Mouse (Mus musculus): Measurements from ENCODE around the gene Apoc3. TPM values are rescaled to one million over a fixed set of nuclear protein-coding genes. Genes with fewer than 3 reads are reported as not detected.

Gene Apoc3
- not detected for total RNA-seq (2023)

DNA sequence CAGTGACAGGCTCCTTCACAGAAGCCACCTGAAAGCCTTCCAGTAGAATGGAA is at the start of gene Apoc3:
TSS of gene Apoc3 (minus strand) at position 41 of the 53 bp plus-strand sequence.

DNA sequence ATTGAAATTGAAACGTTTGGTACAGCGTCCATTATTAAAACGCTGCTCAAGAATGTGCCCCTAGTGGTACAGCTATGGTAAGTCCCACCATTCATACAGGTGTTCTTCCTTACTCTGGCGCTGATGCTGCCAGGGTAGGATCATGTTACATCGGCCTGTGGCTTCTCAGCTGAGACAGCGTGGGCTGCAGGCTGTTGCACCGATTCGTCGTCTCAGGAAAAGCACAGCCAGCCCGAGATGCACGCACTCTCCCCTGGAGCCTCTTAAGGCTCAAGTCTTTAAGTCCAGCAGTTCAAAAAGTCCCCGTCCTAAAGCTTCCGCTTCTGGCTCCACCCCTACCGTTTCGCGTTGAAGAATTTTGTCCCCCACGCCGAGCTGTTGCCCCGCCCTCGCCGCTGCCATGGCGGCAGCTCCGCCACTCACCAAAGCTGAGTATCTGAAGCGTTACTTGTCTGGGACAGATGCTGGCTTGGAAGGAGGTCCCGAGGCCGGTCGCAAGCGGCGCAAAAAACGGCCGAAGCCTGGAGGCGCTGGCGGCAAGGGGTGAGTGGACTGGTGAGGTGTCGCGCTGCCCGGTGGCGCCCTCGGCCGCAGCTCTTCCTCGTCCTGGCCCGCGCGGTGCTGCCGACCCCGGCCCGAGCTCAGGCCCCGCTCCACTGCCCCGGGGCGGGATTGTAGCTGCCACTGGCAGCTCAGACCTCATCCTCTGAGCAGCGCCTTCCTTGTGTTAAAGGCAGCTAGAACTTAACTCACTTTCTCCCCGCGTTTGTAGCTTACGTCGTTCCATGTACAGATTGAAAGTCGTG is 47.4 kb upstream of the Apoc3 start, which contains the start of gene Bud13:
TSS of gene Bud13 (plus strand) at position 378 of the 806 bp plus-strand sequence.

GRCm38 (mm10) chr9:46272677-46273454 is 37.4 kb upstream of the Apoc3 start, which contains the start of gene Zpr1:
Gene Zpr1, plus strand, starts transcription at chr9:46273064.

GRCm38 (mm10) chr9:46268343-46268873 is 33.0 kb upstream of the Apoc3 start, which contains the start of gene Apoa5:
Gene Apoa5, plus strand, starts transcription at chr9:46268633.

DNA sequence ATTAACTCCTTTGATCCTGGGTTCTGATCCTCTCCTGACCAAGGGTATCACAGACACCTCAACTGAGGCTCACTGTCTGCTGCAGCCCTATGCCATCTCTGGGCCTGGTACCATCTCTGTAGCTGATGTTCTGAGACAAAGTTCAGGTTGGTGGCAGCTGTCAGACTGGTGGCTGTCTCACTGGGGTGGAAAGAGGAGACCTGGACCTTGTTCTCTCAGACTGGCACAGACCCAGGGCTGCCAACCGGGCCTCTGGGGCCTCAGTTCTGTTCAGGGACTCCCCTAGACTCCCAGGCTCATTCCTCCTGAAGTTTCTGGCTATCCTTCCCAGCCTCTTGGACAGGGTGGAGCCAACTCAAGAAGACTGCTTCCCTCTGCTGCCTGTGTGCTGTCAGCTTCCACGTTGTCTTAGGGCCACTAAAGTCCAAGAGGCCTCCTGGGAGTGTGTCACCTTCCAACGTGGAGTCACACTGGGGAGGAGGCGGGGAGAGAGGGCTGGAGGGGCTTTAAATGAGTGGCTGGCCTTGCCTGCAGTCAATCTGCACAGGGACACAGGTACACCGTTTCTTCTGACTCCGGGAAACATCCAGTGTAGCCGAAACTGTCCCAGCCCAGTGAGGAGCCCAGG is 5.2 kb upstream of the Apoc3 start, which contains the start of gene Apoa4:
TSS of gene Apoa4 (plus strand) at position 171 of the 628 bp plus-strand sequence.

GRCm38 (mm10) chr9:46228491-46228890 is 6.9 kb downstream of the Apoc3 start, which contains the start of gene Apoa1:
Gene Apoa1, plus strand, starts transcription at chr9:46228580.

Other genes starting within 250 kb of the Apoc3 start
- 10 to 100 TPM; 61.0 to 73.3 TPM for gene Pafah1b2, start 222.9 kb downstream of the Apoc3 start, total RNA-seq (2023)
- 10 to 100 TPM; 65.8 to 66.8 TPM for gene Sik3, start 222.8 kb downstream of the Apoc3 start, total RNA-seq (2023)
- not detected for gene Apoa1, start 7.1 kb downstream of the Apoc3 start, total RNA-seq (2023)
- not detected for gene Apoa4, start 5.1 kb upstream of the Apoc3 start, total RNA-seq (2023)
- gene Apoa5, start 33.0 kb upstream of the Apoc3 start, total RNA-seq (2023): not detected
- gene Zpr1, start 37.4 kb upstream of the Apoc3 start, total RNA-seq (2023): 100 to 1,000 TPM; 103 to 105 TPM
- 10 to 100 TPM; 17.3 to 21.1 TPM for gene Bud13, start 47.4 kb upstream of the Apoc3 start, total RNA-seq (2023)
- not detected for gene 4931429L15Rik, start 84.3 kb upstream of the Apoc3 start, total RNA-seq (2023)

Data from T-cell, adult 66 days (primary cell).